Mouse (Mus musculus): Measurements from ENCODE around the gene Barx1.
A peak's percentile ranks its signal among the peaks of the same experiment; 100 is the strongest.

The Barx1 gene

DNA sequence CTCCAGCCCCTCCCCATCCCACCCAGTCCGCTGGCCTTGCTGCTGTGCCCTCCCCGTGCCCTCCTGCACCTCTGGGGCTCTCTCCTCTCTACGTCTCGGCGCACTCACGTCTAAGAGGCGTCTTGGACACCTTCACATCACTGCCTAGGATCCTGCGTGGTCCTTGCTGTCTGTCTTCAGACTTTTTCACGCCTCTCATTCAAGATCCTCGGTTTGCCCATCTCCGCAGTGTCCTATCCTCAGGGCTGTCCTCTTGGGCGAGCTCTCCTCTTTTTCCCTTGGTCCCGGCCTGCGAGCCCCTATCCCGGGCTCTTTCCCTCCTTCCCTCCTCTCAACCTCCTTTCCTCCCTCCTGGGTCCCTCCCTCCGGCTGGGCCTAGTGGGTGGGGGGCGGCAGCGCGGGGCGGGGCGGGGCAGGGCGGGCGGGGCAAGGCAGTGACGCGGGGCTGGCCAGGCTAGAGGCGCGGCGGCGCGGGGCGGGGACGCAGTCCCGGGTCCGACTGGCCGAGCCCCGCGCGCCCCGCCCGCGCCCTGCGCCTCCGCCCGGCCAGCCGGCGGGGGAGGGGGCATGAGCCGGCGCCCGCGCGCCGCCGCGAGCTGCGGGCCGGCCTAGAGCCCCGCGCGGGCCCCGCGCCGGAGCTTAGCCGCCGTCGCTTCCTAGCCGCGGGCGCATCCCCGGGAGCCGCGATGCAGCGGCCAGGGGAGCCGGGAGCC is at the start of gene Barx1:
Barx1 (plus strand) TSS at position 568 of the 713 bp plus-strand sequence.
- no peak for DNase-seq

DNA sequence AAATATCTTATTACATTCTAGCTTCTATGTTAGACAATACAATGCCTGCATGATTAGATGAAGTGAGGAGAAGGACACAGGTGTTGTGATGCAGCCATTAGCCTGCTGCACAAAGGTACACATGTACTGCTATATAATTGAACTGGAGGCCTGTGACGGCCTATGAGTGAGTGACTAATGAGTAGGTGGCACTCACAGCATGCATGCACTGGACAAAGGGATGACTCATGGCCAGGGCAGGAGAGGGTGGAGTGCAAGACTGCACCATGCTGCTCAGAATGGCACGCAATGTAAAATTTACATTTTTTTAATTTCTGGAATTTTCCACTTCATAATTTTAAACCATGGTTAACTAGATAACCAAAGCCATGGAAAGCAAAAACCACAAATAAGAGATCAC is 48.3 kb upstream of the Barx1 start:
- no peak for DNase-seq

DNA sequence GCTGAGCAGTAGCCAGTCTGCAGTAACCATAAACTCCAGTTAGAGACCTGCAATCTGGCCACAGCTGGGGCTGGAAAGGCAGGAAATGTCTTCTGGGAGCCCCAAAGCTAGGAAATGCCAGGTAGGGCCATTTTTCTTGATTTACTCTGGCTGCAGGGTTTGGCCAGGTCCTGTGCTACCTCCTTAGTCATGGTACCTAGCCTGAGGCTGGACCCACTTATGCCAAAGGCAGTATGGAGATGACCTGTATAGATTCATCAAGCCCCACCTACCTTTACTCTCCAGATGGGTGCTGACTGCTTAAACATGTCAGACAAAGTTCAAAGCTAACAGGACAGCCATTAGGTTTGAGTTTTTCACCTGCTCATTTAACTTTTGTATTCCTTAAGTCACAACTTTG is 45.0 kb upstream of the Barx1 start:
- no peak for DNase-seq

DNA sequence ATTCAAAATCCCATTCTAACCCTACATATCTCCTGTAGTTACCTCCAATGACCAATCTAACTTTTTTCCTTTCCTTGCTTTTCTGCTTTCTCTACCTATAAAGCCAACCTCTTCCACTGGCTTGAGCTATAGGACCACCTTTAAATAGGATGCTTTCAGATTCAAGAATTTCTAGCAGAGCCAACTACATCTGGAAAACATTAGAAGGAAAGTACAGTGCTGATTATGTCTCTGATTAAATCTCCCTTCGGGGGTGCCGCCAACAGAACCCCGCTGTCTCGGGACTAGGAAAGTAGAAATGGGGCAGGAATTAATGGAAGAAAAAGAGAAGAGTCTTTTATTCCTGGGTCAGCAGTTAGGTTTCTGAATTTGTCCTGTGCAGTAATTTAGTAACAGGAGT is 43.9 kb upstream of the Barx1 start:
- DNase-seq, result no peak

DNA sequence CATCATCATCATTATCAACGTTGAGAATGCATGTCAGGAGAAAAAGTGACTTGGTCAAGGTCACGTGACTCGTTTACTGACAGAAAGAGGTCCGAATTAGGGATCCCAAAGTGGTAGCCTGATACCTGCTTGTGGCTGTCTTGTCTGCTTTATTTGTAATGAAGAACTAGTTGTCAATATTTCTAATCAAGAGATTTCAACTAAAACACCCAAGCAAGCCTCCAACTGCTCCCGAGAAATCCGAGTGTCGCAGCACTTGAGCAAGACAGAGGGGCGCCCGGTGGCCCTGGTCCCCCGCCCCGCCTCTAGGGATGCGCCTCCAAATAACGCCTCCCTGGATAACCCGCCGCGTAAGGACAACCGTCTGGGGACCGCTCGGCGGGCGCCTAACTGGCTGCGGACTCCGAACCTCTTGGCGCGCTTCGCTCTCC is 37.8 kb upstream of the Barx1 start:
- DNase-seq, result no peak

DNA sequence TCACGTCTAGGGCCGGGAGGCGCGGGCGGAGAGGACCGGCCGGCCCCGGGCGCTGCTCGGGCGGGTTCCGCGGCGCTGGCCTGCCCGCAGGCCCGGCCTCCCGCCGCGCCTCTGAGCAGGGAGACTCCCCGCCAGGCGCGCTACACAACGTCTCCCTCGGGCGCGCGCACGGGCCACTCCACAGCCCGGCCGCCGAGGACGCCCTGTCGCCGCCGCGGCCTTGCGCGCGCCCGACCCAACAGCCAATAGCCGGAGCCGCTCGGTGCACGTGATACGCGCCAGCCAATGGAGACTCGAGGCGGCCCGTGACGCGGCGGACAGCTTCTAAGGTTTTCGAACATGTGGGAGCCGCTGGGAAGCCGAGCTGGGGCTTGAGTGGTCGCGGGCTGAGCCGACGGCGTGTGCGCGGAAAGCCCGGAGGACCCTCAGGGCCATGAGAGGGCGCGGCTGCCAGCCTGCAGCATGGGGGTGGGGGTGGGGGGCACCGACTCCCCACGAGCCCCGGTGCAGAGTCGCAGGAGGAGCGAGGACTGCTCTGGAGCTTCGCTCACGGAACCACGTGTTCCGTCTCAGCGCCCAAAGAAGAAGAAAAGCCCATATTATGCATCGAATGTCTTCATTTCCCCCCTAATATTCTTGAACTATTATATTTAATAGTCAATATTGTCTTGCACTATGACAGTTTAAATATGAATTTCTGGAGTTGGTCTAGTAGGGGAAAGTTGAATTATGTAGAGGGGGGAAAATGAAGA is 37.2 kb upstream of the Barx1 start, which contains the start of gene Ptpdc1:
Ptpdc1 (minus strand) TSS at position 232 of the 752 bp plus-strand sequence.
- DNase-seq, result peak; percentile 98

DNA sequence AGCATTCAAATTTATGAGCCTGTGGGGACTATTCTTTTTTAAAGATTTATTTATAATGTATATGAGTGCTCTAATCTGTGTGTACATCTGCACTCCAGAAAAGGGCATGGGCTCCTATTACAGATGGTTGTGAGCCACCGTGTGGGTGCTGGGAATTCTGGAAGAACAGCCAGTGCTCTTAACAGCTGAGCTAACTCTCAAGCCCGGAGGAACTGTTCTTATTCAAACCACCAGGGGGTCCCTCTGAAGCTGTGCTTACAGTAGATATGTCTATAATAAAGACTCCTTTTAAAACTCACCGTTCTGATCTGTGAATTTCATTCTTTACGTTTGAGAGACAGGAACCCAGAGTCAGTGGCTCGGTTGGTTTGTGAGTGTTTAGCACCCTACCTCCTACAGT is 31.1 kb upstream of the Barx1 start:
- no peak for DNase-seq

DNA sequence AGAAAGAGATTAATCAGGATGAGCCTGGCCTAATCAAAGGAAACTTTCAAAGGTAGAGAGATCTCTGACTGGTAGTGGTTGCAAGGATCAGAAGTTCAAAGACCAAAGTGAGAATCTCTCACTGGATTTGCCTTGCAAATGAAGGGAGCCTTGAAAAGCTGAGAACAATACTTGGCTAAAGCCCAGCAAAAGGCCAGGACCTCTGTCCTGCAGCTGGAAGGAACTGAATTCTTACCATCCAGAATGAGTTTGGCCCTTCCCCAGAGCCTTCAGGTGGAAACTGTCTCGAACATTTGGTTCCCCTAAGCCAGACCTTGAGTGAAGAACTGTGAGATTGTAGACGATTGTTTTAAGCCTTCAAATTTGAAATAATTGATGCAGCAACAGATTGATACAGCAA is 25.1 kb upstream of the Barx1 start:
- DNase-seq, result no peak

DNA sequence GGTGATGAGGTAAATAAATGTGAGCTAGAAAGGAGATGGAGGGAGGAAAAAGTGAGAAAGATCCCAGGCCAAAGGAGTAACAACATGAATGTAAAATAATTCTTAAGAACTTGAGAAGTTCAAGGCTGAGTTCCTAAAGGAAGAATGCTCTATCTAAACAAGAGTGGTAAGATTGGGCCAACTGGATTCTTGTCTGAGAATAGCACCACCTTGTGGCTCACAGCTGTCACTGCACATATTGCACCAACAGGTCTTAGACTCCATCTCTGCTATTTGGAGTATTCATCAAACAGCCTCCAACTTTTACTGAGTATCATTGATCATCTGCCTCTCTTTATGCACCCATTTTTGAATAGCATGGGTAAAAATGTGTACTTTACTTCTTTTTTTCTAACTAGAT is 23.2 kb upstream of the Barx1 start:
- peak; percentile 74 for DNase-seq

DNA sequence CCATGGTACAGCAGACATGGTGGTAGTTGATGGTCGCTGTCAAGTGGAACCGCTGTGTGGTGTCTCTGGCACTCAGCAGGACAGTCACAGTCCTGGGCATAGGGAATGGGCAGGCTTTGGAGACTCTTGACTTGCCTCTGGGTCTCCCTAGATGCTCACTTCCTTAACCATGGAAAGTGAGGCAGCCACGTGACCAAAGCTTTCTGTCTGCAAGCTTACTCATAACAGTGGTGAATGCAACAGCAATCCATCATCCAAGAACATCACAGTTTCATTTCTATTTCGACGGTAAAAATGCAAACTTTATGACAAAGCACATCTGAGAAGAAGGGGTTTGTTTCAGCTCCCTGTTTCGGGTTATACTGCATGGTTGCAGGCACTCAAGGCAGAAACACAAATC is 19.7 kb upstream of the Barx1 start:
- DNase-seq, result no peak

DNA sequence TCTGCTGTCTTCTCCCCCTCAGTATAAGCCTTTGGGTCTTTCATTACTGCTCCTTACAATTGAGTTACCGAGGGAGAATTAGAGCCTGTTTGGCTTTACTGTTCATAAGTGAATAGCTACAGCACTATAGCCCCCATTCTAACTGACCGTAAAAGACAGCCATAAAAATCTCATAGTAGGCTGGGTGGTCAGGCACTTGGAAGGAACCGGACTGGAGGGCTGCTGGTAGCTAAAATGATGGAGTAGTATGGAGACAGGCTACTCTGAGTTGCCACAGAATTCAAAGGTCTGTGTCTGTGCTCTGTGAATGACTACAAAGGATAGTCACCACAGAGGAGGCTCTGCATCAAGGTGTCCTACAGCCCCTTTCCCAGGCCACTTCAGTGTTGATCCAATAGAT is 18.8 kb upstream of the Barx1 start:
- no peak for DNase-seq

DNA sequence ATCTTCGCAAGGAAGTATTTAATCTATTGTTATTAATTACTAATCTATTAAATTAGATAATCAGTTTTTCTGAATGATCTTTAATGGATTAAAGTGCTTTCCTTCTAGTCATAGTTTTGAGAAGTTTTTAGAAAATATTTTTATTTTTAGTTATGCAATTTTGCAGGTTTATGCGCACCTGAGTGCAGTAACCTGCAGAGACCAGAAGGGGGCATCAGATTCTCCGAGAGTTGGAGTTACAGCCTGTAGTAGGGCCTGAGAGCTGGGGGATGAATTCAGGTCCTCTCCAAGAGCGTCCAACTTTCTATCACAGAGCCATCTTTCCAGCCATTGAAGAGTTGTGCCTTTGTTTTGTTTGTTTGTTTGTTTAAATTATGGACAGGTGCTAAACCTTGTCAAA is 16.1 kb upstream of the Barx1 start:
- no peak for DNase-seq

DNA sequence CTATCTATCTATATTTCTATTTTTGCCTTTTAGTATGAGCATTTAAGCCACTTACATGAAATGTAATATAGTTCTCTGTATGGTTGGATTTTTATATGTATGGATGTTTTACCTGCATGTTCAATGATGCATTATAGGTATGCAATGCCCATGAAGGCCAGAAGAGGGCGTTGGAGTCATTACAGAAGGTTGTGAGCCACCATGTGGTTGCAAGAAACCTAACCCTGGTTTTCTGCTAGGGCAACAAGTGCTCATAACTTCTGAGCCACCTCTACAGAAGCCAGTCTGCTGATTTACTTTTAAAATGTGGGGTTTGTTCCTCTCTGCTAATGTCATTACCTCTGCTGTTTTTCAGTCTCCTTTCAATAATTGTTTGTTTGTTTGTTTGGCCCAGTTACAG is 12.2 kb upstream of the Barx1 start:
- DNase-seq, result no peak

DNA sequence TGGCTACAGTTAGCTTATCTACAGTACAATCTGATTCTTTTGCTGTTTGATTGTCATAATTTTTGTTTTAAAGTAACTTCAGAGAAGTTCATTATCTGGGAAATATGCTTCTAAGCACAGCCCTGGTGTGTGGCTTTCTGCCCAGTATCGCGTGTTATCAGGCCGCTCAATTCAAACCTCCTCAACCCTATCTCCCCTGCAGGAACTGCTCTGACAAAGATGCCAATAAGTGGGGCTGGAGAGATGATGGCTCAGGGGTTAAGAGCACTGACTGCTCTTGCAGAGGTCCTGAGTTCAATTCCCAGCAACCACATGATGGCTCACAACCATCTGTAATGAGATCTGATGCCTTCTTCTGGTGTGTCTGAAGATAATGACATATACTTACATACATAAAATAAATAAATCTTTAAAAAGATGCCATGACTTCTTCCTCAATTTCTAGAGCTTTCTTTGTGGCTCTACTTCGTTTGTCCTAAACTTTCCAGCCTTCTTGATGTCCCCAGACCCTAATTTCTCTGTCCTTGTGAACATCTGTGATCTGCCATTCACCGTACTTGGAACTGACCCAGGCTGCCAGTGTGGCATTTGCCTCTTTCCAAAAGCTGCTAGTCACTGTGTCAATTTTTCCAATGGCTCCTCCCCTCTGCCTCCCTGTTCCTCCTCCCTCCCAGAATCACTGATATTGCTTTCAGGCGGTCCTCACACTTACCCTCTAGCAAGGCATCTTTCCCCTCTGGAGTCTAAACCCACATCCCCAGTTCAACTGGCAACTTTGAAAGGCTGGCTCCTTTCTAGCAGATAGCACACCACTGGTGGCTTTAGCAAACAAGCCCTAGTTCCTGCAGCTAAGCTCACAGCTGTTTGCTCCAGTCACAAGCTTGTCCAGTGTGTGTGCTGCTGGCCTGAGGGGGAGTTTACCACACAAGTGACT is 11.4 kb upstream of the Barx1 start:
- no peak for DNase-seq

DNA sequence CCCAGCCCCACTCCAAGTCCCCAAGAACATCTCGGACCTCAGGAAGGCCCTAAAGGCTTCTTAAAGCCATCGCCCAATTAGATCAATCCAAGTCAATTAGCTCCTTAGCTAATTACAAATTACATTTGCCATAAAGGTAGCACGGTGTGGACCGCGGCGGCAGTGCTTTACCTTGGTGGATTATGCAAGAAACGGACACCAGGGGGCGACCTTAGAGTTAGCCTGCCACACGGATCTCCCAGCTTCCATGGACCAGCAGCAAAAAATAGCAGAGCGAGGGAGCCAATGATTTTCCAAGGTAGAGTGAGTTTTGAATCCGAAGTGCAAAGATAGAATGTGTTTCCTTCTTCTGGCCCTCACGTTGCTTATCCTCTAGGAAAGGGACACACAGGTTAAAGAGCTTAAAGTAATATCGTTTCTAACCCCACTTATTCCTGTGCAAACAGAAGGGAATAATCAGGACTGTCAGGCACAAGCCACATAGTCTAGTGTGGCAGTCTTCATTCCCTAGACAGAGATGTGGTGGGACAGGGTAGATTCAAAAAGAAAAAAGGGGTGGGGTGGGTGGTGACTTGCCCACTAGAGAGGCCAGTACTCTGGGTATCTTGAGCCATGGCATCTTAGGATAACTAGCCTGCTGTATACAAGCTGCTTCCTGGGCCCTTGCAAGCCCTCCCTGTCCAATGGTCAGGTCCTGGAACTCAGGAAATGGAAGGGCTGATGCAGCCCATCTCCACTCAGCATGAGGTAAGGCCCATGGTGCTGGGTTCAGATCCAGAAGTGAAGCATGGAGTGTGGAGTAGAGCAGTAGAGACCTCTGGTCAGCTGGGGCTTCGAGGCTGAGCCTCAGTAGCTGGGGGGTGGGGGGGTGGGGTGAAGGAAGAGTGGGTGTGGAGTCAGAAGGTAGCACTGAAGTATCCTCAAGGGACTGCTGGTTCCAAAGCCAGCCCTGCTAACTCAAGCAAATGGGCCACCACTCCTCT is 8.7 kb upstream of the Barx1 start:
- DNase-seq, result peak; percentile 76

DNA sequence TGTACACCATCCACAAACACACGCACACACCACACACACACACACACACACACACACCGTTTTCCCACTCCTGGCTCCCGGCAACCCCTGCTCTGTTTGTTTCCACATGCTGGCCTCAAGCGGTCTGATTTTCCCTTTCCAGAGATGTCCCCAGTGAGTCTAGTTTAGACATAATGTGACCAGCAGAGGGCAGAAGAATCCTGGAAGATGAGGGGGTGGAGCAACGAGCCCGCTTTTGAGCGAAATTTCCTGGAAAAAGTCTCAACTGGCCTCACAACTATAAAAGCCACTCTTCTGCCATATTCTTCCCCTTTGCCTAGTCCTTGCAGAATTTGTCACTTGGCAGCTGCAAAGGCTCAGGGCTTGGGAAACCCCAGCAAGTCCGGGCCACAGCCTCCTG is 7.2 kb upstream of the Barx1 start:
- peak; percentile 87 for DNase-seq

DNA sequence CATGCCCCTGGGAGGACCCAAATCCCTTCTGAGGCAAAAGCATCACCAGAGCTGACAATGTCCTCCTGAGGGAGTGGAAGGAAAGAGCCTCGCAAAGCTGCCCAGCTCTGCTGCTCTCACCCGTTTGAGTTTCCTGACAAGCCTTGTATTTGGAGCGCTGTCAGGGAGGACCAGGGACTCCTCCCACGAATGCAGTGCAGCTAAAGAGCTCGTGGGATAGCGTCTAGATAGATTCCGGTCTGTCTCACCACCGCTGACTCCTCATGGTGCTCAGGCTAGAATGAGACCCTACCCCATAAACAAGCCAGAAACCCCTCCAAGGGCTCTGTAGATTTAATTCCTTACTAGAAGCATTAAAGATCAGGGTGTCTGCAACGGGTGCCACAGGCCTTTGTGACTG is 5.0 kb upstream of the Barx1 start:
- no peak for DNase-seq

DNA sequence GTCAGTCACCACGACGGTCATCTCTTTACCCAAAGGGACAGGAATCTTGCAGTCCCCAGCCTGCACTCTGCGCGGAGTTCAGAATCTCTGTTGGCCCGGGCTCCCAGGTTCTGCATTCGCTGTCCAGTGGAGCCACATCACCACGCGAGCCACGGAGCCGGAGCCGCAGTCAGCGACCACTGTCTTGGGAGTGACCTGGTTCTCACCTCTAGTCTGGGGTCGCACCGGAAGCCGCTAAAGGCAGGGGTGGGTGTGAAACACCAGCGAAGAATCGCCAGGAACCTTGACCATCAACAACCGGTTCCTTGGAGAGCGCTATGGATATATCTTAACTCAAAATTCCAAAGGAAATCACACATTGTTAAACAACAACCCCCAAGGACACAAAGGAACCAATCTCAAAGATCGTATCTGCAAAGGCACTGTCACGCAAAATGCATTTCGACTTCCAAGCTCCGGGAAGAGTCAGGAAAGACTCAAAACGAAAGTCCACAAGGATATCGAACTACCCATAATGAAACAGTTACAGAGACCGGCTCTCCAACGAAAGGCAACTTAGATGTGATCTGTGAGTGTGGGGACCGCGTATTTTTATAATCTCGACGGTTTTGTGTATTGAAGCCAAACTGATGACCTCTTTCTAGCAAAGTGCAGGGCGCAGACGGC is 4.1 kb upstream of the Barx1 start:
- DNase-seq, result no peak

DNA sequence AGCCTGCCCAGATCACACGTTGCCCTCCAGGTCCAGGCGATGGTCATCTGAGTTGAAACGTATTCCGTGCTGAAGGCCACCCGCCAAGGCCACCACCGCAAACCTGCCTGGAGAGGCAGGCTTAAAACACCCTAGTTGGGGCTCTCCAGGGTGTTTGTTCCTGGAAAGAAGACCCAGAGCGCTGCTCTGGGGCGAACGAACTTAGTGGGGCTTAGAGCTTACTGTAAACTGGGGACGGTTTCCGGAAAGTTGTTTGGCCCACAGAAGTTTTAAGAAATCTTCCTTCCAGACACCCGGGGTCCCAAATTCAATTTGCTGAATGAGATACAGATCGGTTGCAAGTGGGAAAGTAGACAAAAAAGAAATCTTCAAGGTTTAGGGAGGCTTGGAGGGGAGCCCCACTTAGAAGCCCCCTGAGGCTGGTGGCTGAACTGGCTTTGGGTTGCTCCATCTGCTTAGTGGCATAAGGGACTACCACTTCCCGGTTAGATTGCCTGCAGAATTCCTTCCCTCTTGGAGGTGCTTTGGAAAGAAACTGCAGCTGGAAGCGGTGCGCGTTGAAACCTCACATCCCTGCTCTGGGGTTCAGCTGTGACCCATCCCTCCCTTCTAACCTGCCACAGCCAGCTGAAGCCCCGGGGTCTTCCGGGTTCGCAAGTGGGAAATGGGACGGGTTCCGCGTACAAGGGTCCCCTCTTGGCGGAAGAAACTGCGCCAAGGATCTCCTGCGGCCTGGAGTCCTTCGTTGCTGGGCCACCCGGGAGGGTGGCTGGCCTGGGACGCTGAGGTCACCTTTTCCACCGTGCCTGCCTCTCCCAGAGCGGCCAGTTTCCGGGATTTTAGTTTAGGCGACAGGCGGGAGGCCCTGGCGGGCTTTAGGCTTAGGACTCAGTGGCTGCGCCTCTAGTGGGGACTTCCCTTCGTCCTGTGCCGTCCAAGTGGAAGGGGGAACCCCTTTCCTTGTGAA is 3.3 kb upstream of the Barx1 start:
- peak; percentile 32 for DNase-seq

DNA sequence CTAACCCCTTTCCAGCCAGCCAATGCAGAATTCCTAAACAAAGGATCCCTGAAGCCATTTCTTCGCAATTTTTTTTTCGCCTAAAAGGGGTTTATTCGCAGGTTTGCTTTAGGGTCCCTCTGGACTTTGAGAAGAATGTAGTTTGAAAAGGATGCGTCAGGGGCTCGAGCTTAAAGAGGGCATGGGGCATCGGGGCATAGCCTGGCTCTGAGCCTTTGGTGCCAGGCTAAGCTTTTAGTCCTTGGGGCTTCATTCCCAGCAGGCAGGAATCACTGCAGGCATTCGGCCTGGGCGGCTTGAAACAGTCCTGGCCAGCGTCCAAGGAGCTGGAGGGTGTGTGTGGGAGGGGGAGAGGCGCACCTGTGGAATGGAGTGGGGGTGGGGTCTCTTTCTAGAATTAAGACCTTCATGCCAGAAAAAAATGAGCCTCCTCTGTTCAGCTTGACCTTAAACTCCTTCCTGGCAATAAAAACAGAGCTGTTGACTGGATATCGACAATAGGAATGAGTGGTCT is 2.5 kb upstream of the Barx1 start:
- DNase-seq, result no peak

All from lung, postnatal 10 days (tissue).